Mouse (Mus musculus): ENCODE results near the gene Eif2b4. TPM values are rescaled to one million over a fixed set of nuclear protein-coding genes. Genes with fewer than 3 reads are reported as not detected.
A peak's percentile ranks its signal among the peaks of the same experiment; 100 is the strongest.
"Not testable (repeated sequence)": the region's sequence is repeated elsewhere in the genome, so short reads cannot be mapped to it uniquely, and the experiment has no call there.

Eif2b4 gene
- polyA plus RNA-seq, 1 experiment from 2014 or later, result 76.1 TPM

DNA sequence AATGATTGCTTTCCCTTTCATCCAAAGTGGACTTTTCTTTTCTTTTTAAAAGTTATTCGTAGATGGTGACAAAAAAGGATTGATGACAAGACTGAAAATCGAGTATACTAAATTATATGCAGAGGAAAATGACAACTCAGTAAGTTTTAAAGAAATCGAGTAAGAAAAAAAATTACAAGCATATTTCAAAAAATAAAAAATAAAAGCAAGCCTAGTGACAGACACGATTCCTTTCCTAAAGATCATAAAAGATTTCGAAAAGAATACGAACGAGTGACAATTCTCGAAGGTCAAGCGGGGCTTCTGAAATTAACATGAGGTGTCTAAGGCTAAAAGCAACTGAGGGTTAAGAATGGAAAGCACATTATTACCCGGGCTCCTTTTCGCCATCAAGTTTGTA lies 26.2 kb upstream of the Eif2b4 start:
- peak overlapping the region; percentile 88 for H3K9ac ChIP-seq (replicated peaks)
- 2% methylated on average over 11 of the region's 11 CpGs for WGBS
- H3K9me3 ChIP-seq, result no peaks in the 10 kb centered on the region
- H3K36me3 ChIP-seq, result no peaks in the 10 kb centered on the region
- peak overlapping the region; percentile 82 for H3K4me2 ChIP-seq
- H3K4me1 ChIP-seq (replicated peaks), result peaks cover 9% of the 10 kb centered on the region; the same call in 1 of the 2 replicates
- peak overlapping the region; percentile 95 for H3K4me3 ChIP-seq (replicated peaks)
- no peaks in the 10 kb centered on the region for H3K27me3 ChIP-seq
- no peak for ATAC-seq (ENCODE audit: insufficient number of reproducible peaks, insufficient read depth, low FRiP score, low TSS enrichment, low read depth)
- peak overlapping the region; percentile 96; the same call in 1 of the 2 replicates for H3K27ac ChIP-seq

DNA sequence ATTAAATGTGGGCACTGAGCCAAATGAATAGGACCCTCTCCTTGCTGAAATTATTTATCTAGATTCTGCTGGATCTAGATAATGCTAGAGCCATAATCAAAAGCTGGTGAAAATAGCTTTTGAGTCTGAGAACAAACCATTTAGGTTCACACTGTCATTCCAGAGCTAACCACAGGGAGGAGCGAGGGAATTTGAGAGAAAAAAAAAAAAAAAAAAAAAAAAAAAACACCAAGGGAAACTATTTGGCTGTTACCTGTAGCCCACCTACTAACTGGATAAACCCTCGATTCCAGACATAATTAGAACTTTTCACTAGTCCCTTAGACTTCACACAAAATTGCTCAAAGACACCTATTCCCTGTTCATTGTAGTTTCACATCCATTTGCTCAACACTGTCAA lies 25.8 kb upstream of the Eif2b4 start:
- Histone ChIP-seq H3K4me1 (replicated peaks) (peaks cover 9% of the 10 kb centered on the region; the same call in 1 of the 2 replicates), H3K9ac (replicated peaks) (no peak overlapping the region; the same call in 1 of the 2 replicates), H3K4me2 (peak overlapping the region; percentile 82), H3K4me3 (replicated peaks) (peak overlapping the region; percentile 95), H3K9me3 (no peaks in the 10 kb centered on the region), H3K36me3 (no peaks in the 10 kb centered on the region), H3K27me3 (no peaks in the 10 kb centered on the region), H3K27ac (no peak overlapping the region)
- 1% methylated on average over 2 of the region's 2 CpGs for WGBS
- ATAC-seq (ENCODE audit: insufficient number of reproducible peaks, insufficient read depth, low FRiP score, low TSS enrichment, low read depth), result no peak

DNA sequence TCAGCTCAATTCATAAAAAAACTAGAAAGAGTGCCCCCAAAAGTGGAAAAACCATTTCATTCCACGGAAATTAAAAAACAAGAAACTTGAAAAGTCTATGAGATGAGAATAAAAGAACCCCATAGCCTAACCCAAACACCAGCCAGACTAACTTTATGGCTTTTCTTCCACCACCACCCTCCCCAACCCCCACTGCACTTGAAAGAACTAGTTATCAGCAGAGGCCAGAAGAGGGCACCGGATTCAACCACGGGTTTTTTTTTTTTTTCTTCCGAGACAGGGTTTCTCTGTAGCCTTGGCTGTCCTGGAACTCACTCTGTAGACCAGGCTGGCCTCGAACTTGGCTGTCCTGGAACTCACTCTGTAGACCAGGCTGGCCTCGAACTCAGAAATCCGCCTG lies 25.1 kb upstream of the Eif2b4 start:
- H3K9me3 ChIP-seq, result no peaks in the 10 kb centered on the region
- H3K36me3 ChIP-seq, result no peaks in the 10 kb centered on the region
- no peak for ATAC-seq (ENCODE audit: insufficient number of reproducible peaks, insufficient read depth, low FRiP score, low TSS enrichment, low read depth)
- no peaks in the 10 kb centered on the region for H3K27me3 ChIP-seq
- 61% methylated on average over 7 of the region's 7 CpGs for WGBS
- H3K9ac ChIP-seq (replicated peaks), result no peak overlapping the region
- no peak overlapping the region for H3K27ac ChIP-seq
- H3K4me3 ChIP-seq (replicated peaks), result no peak overlapping the region
- H3K4me2 ChIP-seq, result no peak overlapping the region
- H3K4me1 ChIP-seq (replicated peaks), result peaks cover 9% of the 10 kb centered on the region; the same call in 1 of the 2 replicates

DNA sequence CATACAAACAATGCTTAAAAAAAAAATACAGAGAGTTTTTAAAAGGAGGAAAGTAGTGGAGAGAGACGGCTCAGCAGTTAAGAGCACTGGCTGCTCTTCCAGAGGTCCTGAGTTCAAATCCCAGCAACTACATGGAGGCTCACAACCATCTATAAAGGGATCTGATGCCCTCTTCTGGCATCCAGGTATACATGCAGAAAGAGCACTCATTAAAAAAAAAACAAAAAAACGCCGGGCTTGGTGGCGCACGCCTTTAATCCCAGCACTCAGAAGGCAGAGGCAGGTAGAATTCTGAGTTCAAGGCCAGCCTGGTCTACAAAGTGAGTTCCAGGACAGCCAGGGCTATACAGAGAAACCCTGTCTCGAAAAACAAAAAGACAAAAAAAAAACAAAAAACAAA lies 23.3 kb upstream of the Eif2b4 start:
- not testable (repeated sequence) for ATAC-seq (ENCODE audit: insufficient number of reproducible peaks, insufficient read depth, low FRiP score, low TSS enrichment, low read depth); H3K27me3 ChIP-seq; H3K4me1 ChIP-seq (replicated peaks); H3K27ac ChIP-seq; H3K36me3 ChIP-seq; H3K4me3 ChIP-seq (replicated peaks); H3K9ac ChIP-seq (replicated peaks); H3K9me3 ChIP-seq; H3K4me2 ChIP-seq
- 91% methylated on average over 6 of the region's 6 CpGs for WGBS

DNA sequence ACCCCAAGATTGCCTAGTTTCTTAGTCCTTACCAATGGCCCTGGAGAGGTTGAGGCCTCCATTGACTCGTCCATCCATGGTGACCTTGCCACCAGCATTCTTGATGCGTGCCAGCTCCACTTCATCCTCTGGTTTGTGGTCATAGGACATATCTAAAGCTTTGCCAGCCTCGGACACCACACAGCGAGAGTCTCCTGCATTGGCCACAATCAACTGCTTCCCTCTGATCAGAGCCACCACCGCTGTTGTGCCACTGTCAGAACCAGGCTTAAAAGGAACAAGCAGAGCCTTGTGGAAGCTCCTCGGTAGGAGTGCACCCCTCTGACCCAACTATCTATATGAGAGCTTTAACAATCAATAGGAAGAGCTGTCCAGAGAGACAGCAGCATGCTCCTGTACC lies 11.2 kb upstream of the Eif2b4 start:
- peaks cover 17% of the 10 kb centered on the region for H3K4me1 ChIP-seq (replicated peaks)

DNA sequence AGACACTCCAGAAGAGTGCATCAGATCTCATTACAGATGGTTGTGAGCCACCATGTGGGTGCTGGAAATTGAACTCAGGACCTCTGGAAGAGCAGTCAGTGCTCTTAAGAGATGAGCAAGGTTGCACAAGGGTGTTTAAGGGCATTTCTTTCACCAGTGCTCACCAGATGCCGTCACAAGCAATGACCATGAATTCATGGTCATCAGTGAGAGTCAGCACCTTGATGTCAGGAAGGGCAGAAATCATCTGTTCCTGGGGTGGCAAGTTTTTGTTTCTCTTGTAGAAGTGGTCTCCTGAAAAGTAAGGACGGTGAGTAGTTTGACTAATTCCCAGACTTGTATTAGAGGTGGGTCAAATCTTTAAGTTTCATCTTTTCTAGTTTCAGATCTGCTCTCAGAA lies 10.6 kb upstream of the Eif2b4 start:
- no peak overlapping the region for H3K27ac ChIP-seq
- peaks cover 78% of the 10 kb centered on the region for H3K36me3 ChIP-seq
- H3K27me3 ChIP-seq, result no peaks in the 10 kb centered on the region
- no peak overlapping the region for H3K9ac ChIP-seq (replicated peaks)
- WGBS, result 96% methylated on average over 2 of the region's 2 CpGs
- H3K4me2 ChIP-seq, result no peak overlapping the region
- peaks cover 5% of the 10 kb centered on the region for H3K9me3 ChIP-seq
- ATAC-seq (ENCODE audit: insufficient number of reproducible peaks, insufficient read depth, low FRiP score, low TSS enrichment, low read depth), result no peak
- peaks cover 17% of the 10 kb centered on the region for H3K4me1 ChIP-seq (replicated peaks)
- no peak overlapping the region for H3K4me3 ChIP-seq (replicated peaks)

More for the DNA sequence above, 11.2 kb upstream of the Eif2b4 start:
- peaks cover 72% of the 10 kb centered on the region for H3K36me3 ChIP-seq
- 94% methylated on average over 6 of the region's 6 CpGs for WGBS
- H3K4me2 ChIP-seq, result no peak overlapping the region
- H3K9ac ChIP-seq (replicated peaks), result no peak overlapping the region
- no peak for ATAC-seq (ENCODE audit: insufficient number of reproducible peaks, insufficient read depth, low FRiP score, low TSS enrichment, low read depth)
- no peaks in the 10 kb centered on the region for H3K27me3 ChIP-seq
- H3K27ac ChIP-seq, result no peak overlapping the region
- H3K4me3 ChIP-seq (replicated peaks), result no peak overlapping the region
- peaks cover 5% of the 10 kb centered on the region for H3K9me3 ChIP-seq

DNA sequence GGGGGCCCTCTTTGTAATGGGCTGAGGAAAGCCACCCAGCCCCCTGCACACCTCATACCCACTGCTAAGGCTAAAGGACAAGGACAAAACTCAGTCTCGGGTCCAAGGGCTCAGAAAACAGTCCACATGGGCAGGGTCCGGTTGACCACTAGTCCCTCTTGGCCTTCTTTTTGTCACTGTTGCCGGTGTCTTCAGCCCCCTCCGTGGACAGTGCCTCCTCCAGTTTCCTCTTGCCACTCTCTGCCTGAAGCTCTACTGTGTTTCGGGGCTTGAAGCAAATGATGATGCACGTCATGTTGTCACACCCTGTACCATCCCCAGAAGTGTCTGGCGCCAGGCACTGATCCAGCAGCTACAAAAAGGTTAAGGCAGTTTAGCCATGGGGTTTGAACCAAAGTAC lies 9.7 kb upstream of the Eif2b4 start:
- H3K9me3 ChIP-seq, result peaks cover 5% of the 10 kb centered on the region
- no peak overlapping the region for H3K27ac ChIP-seq
- H3K4me2 ChIP-seq, result peak overlapping the region; percentile 84
- H3K9ac ChIP-seq (replicated peaks), result peak overlapping the region; percentile 56; the same call in 1 of the 2 replicates
- H3K27me3 ChIP-seq, result no peaks in the 10 kb centered on the region
- peaks cover 79% of the 10 kb centered on the region for H3K36me3 ChIP-seq
- WGBS, result 88% methylated on average over 7 of the region's 7 CpGs
- 0 out of 2 replicates have a peak, but pooled peaks have one; percentile 7 for ATAC-seq (ENCODE audit: insufficient number of reproducible peaks, insufficient read depth, low FRiP score, low TSS enrichment, low read depth)
- H3K4me3 ChIP-seq (replicated peaks), result peak overlapping the region; percentile 84
- peaks cover 17% of the 10 kb centered on the region for H3K4me1 ChIP-seq (replicated peaks)

DNA sequence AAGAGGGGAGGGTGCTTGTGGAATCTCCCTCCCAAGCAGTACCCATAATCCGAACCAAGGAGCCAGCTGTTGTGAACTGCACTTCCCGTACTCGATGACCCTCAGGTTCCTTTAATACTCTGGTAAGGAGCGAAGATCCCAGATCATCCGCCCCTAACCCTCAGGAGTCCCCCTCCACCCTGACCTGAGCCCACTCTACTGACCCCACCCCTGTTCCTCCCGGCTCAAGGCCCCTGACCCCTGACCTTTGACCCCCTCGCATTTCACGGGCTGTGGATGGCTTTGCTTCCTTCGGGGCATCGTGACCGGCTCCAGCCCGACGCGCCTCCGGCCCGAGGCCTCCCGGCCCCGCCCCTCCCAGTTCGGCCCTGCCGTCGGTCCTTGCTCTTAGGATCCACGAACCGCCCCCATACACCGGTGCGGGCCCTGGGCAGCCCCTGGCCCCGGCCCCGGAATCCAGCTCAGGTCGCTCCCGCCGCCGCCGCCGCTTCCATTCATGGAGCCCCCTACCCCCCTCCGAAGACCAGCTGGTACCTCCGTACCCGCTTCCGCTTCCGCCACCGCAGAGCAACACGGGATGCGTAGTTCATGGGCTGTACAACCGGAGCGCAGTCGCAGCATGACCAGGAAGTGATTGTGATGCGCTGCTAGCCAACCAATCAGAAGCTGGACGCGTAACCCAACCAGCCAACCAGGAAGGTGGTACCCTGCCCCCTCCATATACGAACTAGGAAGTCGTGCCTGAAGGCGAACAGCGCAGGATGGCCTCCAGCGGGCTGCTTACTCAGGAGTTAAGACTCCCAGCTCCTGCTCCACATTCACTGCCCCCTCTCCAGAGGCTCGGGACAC lies 8.7 kb upstream of the Eif2b4 start, which contains the start of gene Zfp513:
TSS of gene Zfp513 (minus strand) at position 562 of the 849 bp plus-strand sequence.
- peak within 1 kb of the TSS; percentile 84 for H3K4me2 ChIP-seq
- peak within 1 kb of the TSS; percentile 84 for H3K4me3 ChIP-seq (replicated peaks)
- ATAC-seq (ENCODE audit: insufficient number of reproducible peaks, insufficient read depth, low FRiP score, low TSS enrichment, low read depth), result peak; percentile 92
- H3K9ac ChIP-seq (replicated peaks), result peak within 1 kb of the TSS; percentile 84
- peaks cover 5% of the 10 kb centered on the region for H3K9me3 ChIP-seq
- H3K36me3 ChIP-seq, result peaks cover 79% of the 10 kb centered on the region
- H3K27ac ChIP-seq, result peak within 1 kb of the TSS; percentile 83
- H3K4me1 ChIP-seq (replicated peaks), result peaks cover 17% of the 10 kb centered on the region
- under 1% methylated on average over 53 of the region's 53 CpGs for WGBS
- no peaks in the 10 kb centered on the region for H3K27me3 ChIP-seq

DNA sequence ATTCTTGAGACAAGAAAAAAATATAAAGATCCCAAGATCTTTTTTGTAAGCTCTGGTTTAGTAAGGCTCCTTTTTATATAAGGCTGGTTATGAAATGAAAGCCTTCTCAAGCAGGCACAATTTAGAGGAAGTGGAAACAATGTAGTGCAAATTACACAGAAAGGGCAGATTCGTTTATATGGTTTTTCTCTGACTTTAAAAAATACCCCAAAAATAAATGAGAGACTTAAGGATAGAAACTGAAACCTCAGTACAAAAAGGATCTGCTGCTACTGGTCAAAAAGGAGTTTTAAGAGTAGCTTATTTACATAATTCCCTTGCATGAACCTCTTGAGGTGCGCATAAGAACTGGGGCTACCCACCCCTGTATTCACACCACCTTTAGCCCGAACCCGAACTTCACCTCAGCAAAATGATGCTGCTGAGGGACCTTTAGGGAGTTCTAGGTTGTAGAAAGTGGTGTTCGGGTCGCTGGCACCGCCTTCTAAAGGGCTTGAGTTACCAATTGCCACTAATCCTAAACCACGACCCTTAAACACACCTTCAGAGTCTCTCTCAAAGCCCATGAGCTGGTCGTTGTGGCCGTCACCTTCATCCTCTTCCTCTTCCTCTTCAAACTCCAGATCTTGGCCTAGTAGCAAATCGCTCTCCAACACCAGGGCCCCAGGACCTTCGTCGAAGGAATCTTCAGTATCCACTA lies 8.0 kb upstream of the Eif2b4 start:
- Histone ChIP-seq H3K4me3 (replicated peaks) (peak overlapping the region; percentile 84), H3K27ac (peak overlapping the region; percentile 79), H3K9ac (replicated peaks) (peak overlapping the region; percentile 84), H3K4me2 (peak overlapping the region; percentile 84), H3K4me1 (replicated peaks) (peaks cover 17% of the 10 kb centered on the region), H3K9me3 (peaks cover 5% of the 10 kb centered on the region), H3K27me3 (no peaks in the 10 kb centered on the region), H3K36me3 (peaks cover 83% of the 10 kb centered on the region)
- ATAC-seq (ENCODE audit: insufficient number of reproducible peaks, insufficient read depth, low FRiP score, low TSS enrichment, low read depth), result no peak
- 20% methylated on average over 13 of the region's 13 CpGs for WGBS

DNA sequence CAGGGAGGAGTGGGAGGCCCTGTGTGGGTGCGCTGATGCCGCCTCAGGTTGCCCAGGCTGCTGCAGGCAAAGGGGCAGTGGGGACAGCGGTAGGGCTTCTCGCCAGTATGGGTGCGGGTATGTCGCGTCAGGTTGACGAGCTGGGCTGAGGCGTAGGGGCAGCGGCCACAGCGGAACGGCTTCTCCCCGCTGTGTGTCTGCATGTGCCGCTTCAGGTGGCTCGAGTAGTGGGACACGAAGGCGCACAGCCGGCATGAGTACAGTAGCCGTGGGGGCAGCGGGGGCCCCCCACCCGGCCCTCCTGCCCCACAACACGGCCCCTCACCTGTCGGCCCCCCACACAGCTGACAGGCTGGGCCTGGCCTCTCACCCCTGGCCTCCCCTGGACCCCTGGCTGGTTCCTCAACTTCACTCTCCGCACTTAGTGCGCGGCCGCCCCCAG lies 7.1 kb upstream of the Eif2b4 start:
- H3K27me3 ChIP-seq, result no peaks in the 10 kb centered on the region
- WGBS, result 89% methylated on average over 27 of the region's 27 CpGs
- peak overlapping the region; percentile 84; the same call in 1 of the 2 replicates for H3K4me3 ChIP-seq (replicated peaks)
- H3K27ac ChIP-seq, result no peak overlapping the region
- H3K4me2 ChIP-seq, result peak overlapping the region; percentile 84
- peaks cover 17% of the 10 kb centered on the region for H3K4me1 ChIP-seq (replicated peaks)
- peaks cover 5% of the 10 kb centered on the region for H3K9me3 ChIP-seq
- H3K36me3 ChIP-seq, result peaks cover 83% of the 10 kb centered on the region
- ATAC-seq (ENCODE audit: insufficient number of reproducible peaks, insufficient read depth, low FRiP score, low TSS enrichment, low read depth), result 0 out of 2 replicates have a peak, but pooled peaks have one; percentile 2
- no peak overlapping the region for H3K9ac ChIP-seq (replicated peaks)

DNA sequence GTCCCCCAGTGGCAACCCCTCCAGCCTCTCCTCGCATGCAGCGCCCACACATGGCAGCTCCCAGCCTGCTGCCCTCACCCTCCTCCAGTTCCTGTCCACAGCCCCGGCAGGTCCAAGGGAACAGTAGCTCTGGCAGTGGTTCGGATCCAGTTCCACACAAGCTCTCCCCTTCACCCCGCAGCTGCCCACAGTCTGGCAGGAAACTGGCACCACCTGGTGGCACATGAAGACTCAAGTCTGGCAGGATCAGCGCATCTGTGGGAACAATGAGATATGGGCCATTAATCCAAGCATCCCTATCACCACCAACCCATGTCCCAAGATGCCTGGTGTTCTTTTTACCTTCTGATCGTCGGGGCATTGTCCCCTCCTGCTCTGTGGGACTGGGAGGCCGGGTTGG lies 6.7 kb upstream of the Eif2b4 start:
- Histone ChIP-seq H3K4me2 (no peak overlapping the region), H3K36me3 (peaks cover 83% of the 10 kb centered on the region), H3K9ac (replicated peaks) (no peak overlapping the region), H3K4me1 (replicated peaks) (peaks cover 17% of the 10 kb centered on the region), H3K27ac (no peak overlapping the region), H3K27me3 (no peaks in the 10 kb centered on the region), H3K4me3 (replicated peaks) (0 out of 2 replicates have a peak overlapping the region, but pooled peaks have one; percentile 84), H3K9me3 (peaks cover 5% of the 10 kb centered on the region)
- no peak for ATAC-seq (ENCODE audit: insufficient number of reproducible peaks, insufficient read depth, low FRiP score, low TSS enrichment, low read depth)
- 90% methylated on average over 9 of the region's 9 CpGs for WGBS

All from limb, embryonic 12.5 days (tissue).